Mouse (Mus musculus) right cerebral cortex, postnatal 14 days (tissue): ENCODE data around the gene Mesd.
A peak's percentile ranks its signal among the peaks of the same experiment; 100 is the strongest.

Experiments
- DNase-seq: peaks from one replicate; pipeline ENCODE4 v3.0.0; 2022

The Mesd gene

DNA sequence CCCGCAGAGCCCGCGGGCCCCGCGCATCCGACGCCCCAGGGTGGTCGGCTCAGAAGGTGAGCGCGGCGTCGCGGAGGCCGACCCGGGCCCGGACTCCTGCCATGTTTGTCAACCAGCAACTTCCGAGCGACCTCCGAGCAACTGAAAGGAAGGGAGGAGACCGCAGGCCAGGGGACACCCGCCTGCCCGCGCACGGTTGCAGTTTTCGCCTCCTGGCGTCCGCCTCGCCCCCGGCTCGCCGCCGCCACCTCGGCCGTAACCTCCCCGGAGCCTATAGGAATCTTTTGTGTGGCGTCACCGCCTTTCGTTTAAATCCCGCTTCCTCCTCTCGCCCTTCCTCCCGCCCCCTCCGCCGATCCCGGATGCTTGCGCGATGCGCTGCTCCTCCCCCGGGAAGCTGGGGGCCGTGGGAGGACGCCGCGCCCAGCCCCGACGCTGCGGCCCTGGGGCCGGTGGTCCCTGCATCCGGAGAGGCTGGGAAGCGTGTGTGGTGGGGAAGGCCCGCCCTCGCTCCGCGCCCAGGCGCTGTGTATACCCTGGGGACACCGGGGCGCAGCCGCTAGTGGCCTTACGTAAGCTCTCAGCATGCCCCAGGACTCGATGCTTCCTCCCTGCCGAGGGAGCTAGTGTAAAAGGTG, at the start of gene Mesd, which contains the start of gene Tlnrd1:
Gene Mesd, plus strand, starts transcription at position 446 of the 638 bp plus-strand sequence.
Gene Tlnrd1, minus strand, starts transcription at position 285 of the 638 bp plus-strand sequence.
- DNase-seq, result peak; percentile 88

DNA sequence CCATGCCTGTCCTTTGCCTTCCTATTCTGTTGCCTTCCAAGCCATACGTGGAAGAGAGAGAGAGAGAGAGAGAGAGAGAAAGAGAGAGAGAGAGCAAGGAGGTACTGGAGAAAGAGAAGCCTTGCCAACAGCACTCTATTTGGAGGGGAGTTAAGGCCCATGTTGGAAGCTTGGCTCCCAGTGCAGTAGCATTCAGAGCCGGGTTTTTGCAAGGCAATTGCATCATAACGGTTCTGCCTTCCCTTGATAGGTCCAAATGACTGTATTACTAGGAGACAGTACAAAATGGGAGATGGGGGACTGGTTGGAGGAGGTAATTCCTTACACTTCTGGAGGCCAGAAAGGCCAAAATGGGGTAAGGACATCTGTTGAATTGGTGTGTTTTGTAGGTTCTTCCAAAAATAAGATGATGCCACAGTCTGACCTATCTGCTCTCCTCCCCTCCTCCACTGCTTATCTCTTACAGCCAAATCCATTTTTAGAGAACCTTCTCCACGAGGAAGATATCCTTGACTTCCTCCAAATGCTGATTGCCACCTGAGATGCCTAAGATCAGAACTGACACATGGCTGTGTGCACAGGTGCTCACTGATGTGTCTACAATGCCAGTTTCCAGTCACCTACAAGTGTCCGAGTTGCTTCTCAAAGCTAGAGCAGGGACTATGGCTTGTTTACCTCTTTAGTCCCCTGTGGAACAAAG, 45.6 kb upstream of the Mesd start:
- no peak for DNase-seq

DNA sequence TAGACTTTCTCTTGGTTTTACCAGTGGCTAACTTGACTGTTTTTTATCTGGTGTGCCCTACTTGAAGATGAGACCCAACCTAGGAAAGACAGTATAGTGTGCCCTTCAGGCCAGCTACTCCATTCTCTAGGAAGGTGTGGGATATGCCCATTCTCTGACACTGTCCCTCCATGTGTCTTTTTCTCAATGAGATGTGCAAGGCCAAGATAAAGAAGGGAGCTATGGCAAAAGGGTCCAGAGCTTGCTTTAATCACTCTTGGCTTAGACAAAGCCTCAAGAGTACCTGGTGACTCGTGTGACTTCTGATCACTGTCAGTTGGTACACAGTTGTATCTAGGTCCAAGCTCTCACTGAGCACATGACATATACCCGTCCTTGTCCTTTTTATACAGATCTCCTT, 44.2 kb upstream of the Mesd start:
- no peak for DNase-seq

DNA sequence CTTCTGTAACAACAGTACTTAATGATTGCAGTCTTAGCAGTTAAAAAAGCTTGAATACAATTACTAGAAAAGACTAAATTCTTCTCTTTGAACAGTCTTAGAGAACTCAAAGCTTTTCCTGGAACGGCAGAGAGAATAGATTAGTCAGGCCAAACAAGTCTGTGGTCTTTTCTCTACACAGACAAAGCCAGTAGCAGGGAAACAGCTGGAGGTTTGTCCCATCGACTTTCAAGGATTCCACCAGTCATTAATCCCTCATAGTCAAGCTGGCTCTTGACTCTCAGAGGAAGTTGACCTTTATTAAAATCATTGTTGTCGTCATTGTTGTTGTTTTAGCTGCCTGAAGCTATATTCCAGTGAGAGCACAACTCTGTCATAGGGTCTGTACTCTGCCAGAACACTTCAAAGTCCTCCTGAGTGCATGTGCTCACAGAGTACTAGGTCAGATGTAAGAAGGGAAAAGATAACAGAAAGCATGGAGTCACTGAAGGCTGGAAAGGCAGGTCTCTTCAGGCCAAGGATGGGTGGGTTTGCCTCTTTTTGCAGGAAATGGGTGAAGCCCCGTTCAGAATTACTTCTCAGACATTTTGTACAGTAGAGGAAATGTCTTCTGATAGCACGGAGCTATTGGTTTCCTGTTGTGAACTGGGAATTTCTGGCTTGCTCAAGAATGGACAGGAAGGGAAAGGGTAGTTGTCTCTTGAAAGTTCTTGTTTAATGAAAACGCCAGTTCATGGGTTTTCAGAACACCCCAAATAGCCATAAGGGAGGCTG, 41.6 kb upstream of the Mesd start:
- DNase-seq, result no peak

DNA sequence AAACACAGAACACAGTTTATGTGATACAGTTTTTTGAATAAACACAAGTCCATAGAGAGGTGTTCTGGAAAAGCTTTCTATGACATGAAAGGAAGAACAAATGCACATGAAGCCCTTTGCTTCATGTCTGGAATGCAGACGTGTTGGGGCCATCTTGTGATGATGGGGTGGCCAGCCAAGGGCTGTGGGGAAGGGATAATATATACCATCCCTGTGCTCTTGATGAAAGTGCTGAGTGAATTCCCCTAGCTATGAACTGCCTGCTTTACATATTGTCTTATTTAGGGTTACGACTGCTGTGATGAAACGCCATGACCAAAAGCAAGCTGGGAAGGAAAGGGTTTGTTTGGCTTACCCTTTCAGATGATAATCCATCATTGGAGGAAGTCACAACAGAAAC, 39.5 kb upstream of the Mesd start:
- no peak for DNase-seq

DNA sequence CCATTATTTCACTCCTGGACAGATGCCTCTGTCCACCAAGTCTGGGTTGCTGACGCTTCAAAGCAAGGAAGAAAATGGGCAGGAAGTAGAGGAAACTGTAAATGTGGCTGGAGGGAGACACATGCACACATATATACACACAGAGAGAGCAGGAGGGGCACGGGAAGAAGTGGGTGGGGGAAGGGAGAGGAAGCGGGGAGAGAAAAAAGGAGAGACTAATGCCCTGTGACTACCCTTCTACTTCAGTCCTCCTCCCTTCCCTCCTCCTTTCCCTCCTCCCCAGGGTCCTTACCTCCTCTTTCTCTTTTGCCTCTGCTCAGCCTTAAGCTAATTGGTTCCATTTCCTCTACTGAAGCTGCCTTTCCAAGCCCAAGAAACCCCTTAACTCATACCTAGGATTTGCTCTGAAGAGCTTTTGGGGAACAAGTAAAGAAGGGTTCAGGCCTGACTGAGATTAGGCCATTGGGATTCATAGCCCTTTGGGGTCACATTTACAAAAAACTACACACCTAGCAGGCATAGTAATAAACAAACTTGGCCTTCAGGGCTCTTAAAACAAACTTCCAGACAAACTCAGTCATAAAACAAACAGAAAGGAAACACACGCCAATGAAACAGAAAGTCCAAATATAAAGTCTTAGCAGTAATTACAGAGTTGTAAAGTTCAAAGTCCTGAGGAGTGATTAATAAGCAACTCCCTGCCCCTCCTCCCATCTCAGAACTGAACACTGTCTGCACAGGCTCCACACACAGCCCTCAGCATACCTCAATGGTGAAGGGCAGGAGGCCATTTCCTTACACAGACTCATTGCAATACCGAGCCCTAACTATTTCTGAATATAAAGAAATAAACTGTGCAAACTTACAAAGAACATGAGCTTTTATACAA, 36.8 kb upstream of the Mesd start:
- no peak for DNase-seq

DNA sequence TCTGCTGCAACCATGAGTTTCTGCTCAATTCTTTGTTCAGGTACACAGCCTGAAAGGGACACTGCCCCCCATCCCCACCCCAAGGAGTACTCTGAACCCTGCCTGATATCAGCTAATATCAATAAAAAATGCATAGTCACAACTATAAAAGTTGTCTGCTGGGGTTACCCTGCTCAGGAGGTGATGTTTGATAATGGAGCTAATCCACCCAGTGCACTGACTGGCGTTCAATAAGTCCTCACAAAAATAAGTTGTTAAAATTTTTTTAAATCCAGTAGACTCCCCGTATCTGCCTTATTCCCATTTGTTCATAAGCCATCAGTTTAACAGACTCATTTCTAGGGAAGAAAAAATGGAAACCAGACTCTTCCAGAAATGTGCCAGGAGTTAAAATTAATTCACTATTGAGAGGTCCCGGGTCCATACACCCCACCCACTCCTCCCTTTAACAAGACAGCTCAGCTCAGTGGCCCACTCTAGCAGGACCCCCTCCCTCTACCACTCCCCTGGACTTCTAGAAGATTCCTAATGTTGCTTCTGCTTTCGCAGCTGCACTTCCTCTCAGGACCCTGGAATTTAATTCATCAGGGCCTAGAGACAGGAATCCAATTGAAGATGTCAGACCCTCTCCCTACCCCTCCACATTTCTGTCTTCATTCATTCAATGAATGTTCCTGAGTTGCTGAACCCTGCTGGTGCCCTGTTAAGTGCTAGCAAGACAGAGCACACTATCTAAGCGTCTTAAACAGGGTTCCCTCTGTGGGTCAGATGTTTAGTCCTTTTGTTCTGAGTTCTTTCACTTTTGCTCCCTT, 32.5 kb upstream of the Mesd start:
- DNase-seq, result no peak

DNA sequence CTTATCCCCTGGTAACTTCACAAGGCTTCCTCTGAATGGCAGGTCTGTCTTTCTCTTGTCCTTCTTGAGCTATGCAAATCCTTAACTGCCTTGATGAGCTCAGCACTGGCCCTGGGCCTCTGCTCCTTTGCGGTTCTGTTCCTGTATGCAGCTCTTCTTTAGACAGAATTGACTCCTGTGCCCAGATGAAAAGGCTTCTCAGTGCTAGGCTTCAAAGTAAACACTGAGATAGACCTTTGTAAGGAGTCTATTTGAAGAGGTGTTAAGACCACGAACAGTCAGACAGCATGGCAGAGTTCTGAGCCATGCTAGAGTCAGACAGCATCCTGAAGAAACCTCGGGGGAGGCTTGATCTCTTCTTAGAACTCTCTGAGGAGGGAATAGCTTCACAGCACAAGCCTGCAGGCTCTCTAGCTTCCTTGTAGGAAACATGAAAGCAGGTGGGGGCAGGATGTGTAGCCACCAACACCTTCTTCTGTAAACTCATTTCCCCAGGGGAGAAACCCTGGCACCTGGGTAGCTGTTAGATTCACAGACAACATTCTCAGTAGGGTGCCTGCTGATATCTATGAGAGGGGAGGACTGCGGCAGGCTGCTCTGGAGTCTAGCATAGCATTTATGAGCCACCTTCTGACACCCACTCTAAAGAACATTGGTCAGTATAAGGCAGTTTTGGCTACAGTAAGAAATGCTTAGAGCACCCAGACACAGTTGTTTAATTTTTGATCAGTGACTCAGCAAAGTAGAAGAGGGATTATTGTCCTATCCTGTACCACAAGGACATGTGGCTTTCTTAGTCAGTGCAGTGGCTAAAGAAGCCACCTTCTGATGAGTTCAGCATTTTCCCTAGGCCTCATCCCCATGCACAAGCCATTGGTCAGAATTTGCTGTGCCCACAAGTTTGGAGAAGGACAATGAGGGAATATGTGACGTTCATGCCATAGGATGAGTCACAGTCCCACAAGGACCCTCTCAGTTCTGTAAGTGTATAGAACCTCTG, 31.6 kb upstream of the Mesd start:
- DNase-seq, result no peak

DNA sequence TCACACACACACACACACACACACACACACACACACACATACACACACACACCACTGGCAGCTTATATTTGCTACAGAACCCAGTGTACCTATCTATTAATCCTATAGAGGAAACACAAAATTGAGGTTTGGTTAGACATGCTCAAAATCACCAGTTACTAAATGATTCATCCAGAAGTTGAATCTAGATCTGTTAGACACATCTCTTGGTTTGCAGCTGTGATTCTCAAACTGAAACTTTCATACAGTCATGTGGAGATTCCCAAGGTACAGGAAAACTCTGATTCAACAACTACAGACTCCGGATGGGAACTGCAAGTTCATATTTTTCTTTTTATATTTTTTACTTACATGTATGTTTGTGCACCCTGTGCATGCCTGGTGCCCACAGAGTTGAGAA, 29.1 kb upstream of the Mesd start:
- no peak for DNase-seq

DNA sequence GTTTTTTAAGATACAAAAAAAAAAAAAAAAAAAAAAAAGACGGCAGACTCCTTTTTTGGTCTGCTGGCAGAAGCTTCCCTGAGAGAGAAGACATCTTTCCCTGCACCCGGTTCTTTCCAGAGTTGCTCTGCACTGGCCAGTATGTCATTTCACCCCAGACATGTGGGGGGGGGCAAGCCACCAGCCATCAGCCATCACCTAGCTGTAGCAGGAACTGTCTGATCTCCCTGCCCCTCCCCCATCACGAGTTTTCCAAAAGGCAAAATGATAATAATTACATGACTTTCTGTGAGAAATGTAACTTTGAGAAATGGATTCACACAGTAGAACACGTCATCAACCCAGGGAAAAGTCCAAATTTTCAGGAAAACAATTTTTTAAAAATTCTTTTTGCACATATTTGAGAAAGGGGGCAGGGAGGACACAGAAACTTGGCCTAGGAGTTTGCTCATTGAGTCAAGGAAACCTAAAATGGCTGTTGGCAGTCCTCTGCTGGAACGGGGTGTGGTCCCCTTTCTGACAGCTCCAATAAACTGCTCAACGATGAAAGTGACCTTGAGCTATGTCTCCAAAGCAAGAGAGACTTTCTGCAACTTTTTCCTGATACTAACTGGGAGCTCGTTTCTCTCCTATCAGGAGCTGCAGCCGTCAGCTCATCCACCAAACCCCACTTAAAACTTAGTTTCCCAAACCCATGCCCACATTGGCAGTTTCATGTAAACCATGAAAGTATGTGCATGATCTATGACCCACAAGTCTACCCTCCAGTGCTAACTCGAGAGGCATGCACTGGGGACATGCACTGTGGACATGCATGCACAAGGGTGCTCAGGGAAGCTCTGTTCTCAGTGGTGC, 27.7 kb upstream of the Mesd start:
- DNase-seq, result no peak

DNA sequence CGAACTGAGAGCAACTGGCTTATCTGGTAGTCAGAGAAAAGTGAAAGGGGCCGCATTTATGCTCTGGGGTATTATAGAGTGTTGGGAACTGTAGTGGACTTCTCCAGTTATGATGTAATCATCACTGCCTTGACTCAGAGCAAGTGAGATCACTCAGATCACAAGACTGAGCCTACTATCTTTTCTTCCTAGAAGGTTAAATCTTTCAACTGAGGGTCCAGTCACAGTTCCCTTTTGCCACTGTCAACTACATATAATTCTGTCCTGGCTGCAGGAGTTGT, 27.1 kb upstream of the Mesd start:
- DNase-seq, result no peak

DNA sequence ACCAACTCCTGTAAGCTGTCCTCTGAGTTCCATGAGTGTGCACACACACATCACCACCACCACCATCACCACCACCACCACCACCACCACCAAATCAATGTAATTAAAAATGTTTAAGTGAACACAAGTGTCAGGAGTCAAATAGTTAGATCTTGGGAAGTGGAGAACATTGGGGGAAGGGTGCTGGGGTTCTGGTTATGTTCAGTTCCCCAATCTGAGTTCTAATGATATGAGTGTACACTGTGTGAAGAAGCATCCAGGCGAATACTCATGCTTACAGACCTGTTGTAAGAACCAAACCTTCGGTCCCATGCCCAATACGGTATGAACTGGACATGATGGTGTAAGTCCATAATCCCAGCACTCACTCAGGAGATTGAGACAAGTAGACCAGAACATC, 26.3 kb upstream of the Mesd start:
- no peak for DNase-seq

DNA sequence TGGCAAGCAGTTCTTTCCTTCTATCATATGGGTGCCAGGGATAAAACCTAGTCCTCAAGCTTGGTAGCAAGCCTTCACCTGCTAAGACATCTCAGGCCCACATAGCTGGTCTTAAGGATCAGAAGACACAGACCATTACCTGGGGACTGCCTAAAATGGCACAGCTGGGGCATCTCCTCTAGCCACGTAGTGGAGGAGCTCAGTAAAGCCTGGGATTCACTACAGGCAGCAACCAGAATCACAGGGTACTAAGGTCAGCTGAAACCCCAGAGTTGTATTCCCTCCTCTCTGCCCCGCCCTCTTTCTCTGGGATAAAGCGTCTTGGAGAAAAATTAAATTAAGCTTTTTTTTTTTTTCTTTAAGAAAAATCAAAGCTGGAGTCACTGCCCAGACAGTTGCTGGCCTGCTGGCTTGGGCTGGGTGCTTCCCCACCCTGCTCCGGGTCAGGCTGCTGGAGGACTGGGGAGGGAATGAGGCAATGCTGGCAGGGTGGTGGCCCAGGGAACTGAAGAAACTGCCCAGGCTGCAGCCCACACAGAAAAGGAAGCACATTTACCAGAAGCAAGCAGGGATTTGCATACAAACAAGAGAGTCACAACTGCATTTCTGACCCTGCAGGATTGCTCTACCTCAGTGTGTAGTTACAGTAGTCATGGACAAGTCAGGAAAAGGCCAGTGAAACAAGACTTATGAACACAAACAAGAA, 24.7 kb upstream of the Mesd start:
- no peak for DNase-seq

DNA sequence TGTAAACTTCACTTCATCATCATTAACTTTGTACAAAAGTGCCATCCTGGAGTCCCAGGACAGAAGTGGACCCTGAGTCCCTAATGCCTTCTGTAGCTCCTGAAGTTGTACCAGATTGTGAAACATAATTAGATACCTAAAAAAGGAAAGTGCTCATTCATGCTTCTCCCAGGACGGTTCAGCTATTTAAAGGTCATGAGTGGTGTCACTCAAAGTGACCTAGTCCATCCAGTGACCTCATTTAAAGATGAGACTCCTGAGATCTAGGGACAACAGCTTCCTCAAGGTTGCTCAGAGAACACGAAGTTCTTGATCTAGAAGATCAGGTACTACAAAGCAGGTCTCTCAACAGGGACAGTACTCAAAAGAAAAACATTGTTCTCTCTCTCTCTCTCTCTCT, 20.7 kb upstream of the Mesd start:
- no peak for DNase-seq

DNA sequence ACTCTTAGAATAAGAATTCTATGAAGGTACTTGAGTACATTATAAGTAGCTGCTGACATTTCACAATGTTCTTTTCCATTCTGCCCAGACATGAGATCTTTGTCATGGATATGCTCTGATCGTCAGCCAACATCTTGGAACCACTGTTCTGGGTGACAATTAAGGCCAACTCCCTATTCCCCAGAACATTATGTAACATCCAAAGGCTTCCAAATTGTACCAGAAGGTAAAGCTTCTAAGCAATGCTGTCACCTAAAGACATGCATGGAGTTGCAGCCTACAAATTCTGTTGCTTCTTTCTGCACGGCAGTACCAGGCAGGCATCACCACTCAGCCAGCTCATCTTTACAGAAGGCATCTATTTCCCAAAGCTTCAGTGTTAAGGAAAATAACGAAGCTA, 16.1 kb upstream of the Mesd start:
- DNase-seq, result no peak

DNA sequence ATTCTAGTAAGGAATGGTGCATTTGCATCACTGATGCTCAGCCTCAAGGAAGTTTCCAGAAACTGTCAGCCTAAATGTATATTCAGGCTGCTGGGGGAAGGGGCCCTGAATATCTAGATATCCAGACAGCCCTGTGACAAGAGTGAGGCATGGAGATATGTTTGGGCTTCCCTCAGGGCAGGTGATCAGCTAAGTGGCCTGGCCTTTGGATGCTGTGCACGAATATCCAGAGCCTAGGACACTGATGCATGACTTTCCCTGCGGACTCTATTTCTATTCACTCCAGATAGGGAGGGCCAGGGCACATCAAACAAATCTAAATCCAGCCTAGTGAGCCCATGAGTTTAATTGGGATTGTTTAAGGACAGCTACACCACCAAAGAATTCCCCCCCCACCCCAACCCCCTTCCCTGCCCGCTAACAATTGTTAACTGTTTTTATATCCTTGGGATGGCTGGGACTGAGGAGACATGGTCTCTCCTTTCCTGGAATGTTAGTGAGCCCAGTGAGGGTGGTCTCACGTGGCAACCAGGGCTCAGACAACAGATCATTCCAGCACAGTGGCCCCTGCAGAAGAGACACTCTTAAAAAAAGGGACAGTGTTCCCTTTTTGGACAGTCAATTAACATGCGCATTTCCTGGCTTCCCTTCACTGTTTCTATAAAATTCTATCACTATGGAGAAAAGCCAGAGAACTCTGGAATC, 14.3 kb upstream of the Mesd start:
- no peak for DNase-seq

DNA sequence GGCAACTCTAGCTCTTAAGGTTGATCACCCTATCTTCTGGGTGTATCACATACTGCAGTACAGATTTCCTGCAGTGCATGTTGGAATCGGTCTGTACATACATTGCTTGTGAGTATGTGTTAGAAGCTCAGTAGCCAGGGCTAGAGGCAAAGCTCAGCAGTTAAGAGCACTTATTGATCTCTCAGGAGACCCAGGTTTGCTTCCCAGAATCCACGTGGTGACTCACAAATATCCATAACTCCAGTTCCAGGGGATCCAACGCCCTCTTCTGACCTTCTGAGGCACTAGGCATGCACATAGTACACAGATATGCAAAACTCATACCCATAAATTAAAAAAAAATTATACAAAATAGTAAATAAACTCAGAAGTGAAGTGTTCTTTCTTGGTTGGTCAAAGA, 7.2 kb upstream of the Mesd start:
- no peak for DNase-seq

DNA sequence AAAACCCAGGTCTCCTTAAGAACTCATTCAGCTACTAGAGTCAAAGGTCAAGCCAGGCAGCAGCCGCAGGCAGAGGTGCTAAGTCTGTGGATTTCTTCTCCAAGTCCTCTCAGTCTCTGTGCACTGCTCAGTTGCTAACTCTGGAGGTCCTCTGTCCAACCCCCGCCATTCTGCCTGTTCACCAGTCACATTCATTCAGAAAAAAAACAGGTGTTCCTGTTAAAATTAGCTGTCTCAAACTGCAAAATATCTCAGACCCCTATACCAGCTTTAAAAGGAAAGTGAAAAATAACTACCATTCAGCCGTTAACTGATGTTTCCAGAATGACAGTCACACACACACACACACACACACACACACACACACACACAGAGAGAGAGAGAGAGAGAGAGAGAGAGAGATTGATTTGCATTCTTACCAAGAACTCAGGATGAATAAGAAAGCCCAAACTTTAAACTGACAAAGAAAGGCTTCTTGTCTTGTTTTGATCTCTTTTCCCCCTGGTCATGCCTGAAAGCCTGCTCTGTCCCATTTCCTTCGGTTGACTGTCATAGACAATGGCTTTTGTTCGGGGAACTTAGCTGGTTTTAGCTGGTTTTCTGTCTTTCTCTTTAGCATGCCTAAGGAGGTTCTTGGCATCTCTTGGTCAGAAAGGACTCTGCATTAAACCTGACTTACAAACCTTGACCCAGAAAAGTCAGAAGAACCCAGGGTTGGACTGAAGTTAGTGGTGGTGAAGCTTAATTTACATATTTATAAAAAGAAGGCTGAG, 5.4 kb upstream of the Mesd start:
- no peak for DNase-seq
